Mouse (Mus musculus) ES-Bruce4 (cell line): ENCODE results near the gene Lemd1. TPM values are rescaled to one million over a fixed set of nuclear protein-coding genes. Genes with fewer than 3 reads are reported as not detected.
A peak's percentile ranks its signal among the peaks of the same experiment; 100 is the strongest.

ENCODE experiments used
- H3K27ac ChIP-seq: 2 replicates; pipeline ENCODE4 v1.5.1; 2012; ENCODE audit warnings: low read length, inconsistent platforms; ENCODE audit not compliant: insufficient read depth
- H3K27me3 ChIP-seq: 2 replicates; pipeline ENCODE4 v1.6.1; 2012; ENCODE audit warnings: mild to moderate bottlenecking, low read length, inconsistent platforms; ENCODE audit not compliant: control insufficient read depth, poor library complexity, insufficient read depth, severe bottlenecking
- H3K36me3 ChIP-seq: 2 replicates; pipeline ENCODE4 v1.6.1; 2012; ENCODE audit warnings: inconsistent platforms, mild to moderate bottlenecking, low read length, moderate library complexity; ENCODE audit not compliant: control insufficient read depth, poor library complexity, insufficient read depth, severe bottlenecking
- H3K4me1 ChIP-seq: one replicate; pipeline ENCODE4 v1.8.1; 2011; ENCODE audit warnings: low read length; ENCODE audit not compliant: control insufficient read depth, insufficient read depth
- H3K4me3 ChIP-seq: 2 replicates; pipeline ENCODE4 v1.5.1; 2011; ENCODE audit warnings: low read depth, mild to moderate bottlenecking, low read length
- H3K9ac ChIP-seq: 2 replicates; pipeline ENCODE4 v1.6.1; 2012; ENCODE audit warnings: low read depth, mild to moderate bottlenecking, inconsistent platforms; ENCODE audit not compliant: poor library complexity, severe bottlenecking
- H3K9me3 ChIP-seq: replicated peaks from 2 replicates; pipeline ENCODE4 v1.6.1; 2012; ENCODE audit warnings: mild to moderate bottlenecking, low read length, inconsistent platforms; ENCODE audit not compliant: control insufficient read depth, poor library complexity, insufficient read depth, severe bottlenecking
- CTCF ChIP-seq: IDR thresholded peaks from one replicate; pipeline ENCODE4 v1.8.1; 2011; ENCODE audit warnings: low read depth, low read length
- EP300 ChIP-seq: IDR thresholded peaks from 2 replicates; pipeline ENCODE4 v1.6.1; 2011; ENCODE audit warnings: low read depth, low read length; ENCODE audit not compliant: insufficient read depth
- POLR2A ChIP-seq: IDR thresholded peaks from one replicate; pipeline ENCODE4 v1.8.1; 2011; ENCODE audit warnings: low read length; ENCODE audit not compliant: insufficient read depth
- polyA plus RNA-seq: library from polyadenylated mRNA; stranded (reverse); fragments of >200 nt; gene quantifications from 2 replicates; pipeline ENCODE4 v1.2.4, GENCODE M21; 2011; ENCODE audit warnings: low read depth; ENCODE audit not compliant: missing spikeins, insufficient read depth, insufficient read length

Gene Lemd1
- polyA plus RNA-seq, 1 experiment = 20.0 TPM

DNA sequence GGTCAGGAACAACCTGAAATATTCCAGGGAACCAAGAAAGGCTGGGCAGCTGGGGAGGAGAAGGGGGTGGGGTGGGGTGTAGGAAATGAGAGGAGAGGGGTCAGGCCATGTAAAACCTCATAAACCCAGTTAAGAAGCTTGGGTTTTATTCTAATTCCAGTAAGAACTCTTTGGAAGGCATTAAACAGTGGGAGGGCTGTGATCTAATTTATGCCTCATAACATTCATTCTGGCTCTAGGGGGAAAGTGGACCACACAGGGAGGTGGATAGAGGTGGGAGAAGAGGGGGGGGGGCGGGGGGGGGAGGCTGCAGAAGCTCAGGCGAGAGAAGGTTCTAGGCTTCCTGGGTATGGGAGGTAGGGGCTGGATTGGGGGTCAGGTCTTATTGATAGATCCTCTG is 19.6 kb upstream of the Lemd1 start:
- H3K27ac ChIP-seq = no peak overlapping the region
- no peaks in the 10 kb centered on the region for H3K4me1 ChIP-seq
- TF ChIP-seq POLR2A = no peak
- TF ChIP-seq CTCF = no peak
- no peak for TF ChIP-seq EP300
- H3K9ac ChIP-seq = no peak overlapping the region
- no peaks in the 10 kb centered on the region for H3K9me3 ChIP-seq
- H3K27me3 ChIP-seq = no peaks in the 10 kb centered on the region
- no peaks in the 10 kb centered on the region for H3K36me3 ChIP-seq
- no peak overlapping the region for H3K4me3 ChIP-seq

DNA sequence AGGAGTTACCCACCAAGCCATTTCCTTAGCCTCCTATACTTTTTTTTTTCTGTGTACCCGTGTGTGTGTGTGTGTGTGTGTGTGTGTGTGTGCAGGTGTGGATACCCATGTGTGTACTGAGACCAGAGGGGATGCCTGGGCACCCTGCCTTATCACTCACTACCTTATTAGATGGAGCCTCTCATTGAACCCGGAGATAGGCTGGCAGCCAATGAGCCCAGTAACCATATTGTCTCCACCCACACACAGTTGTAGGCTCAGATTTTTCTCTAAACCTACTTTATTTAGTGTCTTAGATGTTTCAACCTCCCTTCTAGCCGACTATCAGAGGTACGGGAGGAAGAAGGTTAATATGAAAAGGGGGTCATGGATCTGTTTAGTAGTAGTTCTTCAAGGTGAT is 4.9 kb upstream of the Lemd1 start:
- Histone ChIP-seq H3K36me3 (no peaks in the 10 kb centered on the region), H3K4me1 (no peaks in the 10 kb centered on the region), H3K9ac (no peak overlapping the region), H3K27me3 (no peaks in the 10 kb centered on the region), H3K27ac (no peak overlapping the region), H3K9me3 (no peaks in the 10 kb centered on the region), H3K4me3 (no peak overlapping the region)
- TF ChIP-seq CTCF (no peak), POLR2A (no peak), EP300 (no peak)

DNA sequence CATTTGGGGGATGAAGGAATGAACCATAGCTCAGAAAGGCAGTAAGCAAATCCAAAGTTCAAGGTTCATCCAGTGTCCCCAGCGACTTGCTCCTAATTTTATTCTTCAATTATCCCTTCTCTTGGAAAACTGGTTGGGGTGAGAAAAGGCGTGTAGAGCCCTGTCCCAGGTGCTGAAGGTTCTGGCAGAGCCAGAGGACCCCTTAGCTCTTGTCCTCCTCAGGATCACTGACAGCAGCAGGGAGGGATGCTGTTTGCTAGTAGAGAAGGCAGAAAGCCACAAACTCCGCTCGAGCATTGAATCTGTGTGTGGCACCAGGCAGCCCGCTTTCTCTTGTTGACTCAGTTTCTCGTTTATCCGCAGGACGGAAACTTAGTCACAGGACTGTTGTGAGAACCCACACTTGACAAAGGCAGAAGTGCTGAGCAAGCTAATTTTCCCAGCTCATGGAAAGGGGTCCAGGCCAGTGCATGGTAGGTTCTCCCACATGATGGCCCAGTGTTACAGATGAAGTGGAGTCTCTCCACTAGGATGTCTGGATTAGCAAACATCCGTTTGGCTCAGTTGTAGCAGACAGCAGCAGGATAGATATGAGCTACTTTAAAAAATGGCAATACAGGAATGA is 2.7 kb upstream of the Lemd1 start:
- no peaks in the 10 kb centered on the region for H3K36me3 ChIP-seq
- no peaks in the 10 kb centered on the region for H3K9me3 ChIP-seq
- TF ChIP-seq POLR2A (no peak), EP300 (no peak), CTCF (no peak)
- no peaks in the 10 kb centered on the region for H3K27me3 ChIP-seq
- H3K27ac ChIP-seq = no peak overlapping the region
- no peak overlapping the region for H3K4me3 ChIP-seq
- H3K4me1 ChIP-seq = peaks cover 2% of the 10 kb centered on the region
- no peak overlapping the region for H3K9ac ChIP-seq

DNA sequence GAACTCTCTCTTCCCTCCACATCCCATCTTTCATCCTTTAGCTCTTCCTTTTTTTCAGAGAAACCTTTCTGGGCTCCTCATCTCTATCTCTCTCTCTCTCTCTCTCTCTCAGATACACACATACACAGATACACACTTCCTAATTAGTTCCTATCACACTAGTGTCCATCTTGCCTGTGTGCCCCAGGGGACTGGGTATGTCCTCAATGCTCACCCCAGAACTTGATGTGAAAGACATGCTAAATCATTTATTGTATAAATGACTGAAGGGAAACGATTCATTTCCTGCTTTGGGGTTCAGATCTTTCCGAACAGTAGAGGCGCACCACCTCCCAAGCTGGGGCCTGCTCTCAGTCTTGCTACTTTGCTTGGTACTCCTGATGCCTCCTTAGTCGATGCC is 2.0 kb upstream of the Lemd1 start:
- no peak overlapping the region for H3K9ac ChIP-seq
- no peaks in the 10 kb centered on the region for H3K36me3 ChIP-seq
- no peak overlapping the region for H3K4me3 ChIP-seq
- H3K27me3 ChIP-seq = no peaks in the 10 kb centered on the region
- TF ChIP-seq CTCF = no peak
- H3K4me1 ChIP-seq = peaks cover 4% of the 10 kb centered on the region
- no peak overlapping the region for H3K27ac ChIP-seq
- no peaks in the 10 kb centered on the region for H3K9me3 ChIP-seq

DNA sequence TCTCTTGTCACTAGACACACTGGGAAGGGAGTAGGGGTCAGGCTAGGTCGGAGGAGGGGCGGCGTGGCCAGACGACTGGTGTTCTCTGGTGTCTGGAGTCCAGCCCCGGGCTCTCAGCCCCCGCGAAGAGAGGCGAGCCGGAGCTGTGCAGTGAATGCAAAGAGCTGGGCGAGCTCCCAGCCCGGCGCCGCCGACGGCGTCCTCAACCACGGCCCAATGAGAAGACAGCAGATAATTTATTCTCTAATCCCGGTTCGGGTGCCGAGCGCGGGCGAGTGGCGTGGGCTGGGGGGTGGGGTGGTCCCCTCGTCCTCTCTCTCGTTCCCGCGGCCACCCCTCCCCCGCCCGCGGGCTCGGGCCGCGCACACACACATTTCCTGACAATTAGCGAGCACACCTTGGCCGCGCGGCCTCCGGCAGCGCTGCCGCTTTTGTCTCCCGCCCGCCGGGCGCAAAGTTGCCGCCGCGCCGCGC is 1.2 kb upstream of the Lemd1 start:
- peak overlapping the region; percentile 50 for H3K4me3 ChIP-seq
- TF ChIP-seq POLR2A (no peak), CTCF (no peak), EP300 (no peak)
- H3K9ac ChIP-seq = peak overlapping the region; percentile 89
- H3K4me1 ChIP-seq = peaks cover 4% of the 10 kb centered on the region
- H3K27ac ChIP-seq = no peak overlapping the region
- no peaks in the 10 kb centered on the region for H3K36me3 ChIP-seq
- no peaks in the 10 kb centered on the region for H3K9me3 ChIP-seq
- H3K27me3 ChIP-seq = no peaks in the 10 kb centered on the region

DNA sequence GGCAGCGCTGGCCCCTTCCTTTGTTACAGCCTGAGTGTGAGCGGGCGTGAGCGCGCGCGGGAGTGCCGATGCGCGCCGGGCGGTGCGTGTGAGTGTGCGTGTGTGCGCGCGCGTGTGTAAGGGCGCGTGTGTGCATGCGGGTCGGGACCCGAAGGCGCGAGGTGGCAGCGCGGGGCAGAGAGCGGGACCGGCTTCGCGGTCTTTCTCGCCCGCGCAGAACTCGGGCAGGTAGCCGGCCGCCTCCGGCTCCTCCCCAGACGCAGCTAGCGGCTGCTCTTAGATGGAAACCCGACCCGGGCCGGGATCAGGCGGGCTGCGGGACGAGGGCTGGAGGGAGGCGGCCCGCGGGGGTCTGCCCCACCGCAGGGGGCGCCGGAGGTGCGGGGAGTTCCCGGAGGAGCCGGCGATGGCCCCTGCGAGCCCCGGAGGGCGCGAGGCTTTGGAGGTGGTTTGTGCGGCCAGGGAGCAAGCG is 574 bp upstream of the Lemd1 start:
- H3K4me1 ChIP-seq = peaks cover 7% of the 10 kb centered on the region
- H3K36me3 ChIP-seq = no peaks in the 10 kb centered on the region
- H3K27ac ChIP-seq = no peak overlapping the region
- H3K9ac ChIP-seq = peak overlapping the region; percentile 89
- TF ChIP-seq EP300 (no peak), POLR2A (no peak), CTCF (no peak)
- no peaks in the 10 kb centered on the region for H3K9me3 ChIP-seq
- no peaks in the 10 kb centered on the region for H3K27me3 ChIP-seq
- peak overlapping the region; percentile 84 for H3K4me3 ChIP-seq
